Mouse (Mus musculus) ovary, postnatal 36 days (tissue): ENCODE data around the gene Galnt2.

Source experiments
- DNase-seq: peaks from one replicate; pipeline ENCODE4 v3.0.0; 2022; ENCODE audit warnings: low spot score, mixed read lengths

Galnt2 gene

GRCm38 (mm10) chr8:124328259-124328658, 97.1 kb downstream of the Galnt2 start:
- no peak for DNase-seq

- DNase-seq, result no peak
Measured at GRCm38 (mm10) chr8:124329690-124330089, 98.5 kb downstream of the Galnt2 start.

GRCm38 (mm10) chr8:124330433-124330832, 99.2 kb downstream of the Galnt2 start:
- DNase-seq, result peak; percentile 35

DNA sequence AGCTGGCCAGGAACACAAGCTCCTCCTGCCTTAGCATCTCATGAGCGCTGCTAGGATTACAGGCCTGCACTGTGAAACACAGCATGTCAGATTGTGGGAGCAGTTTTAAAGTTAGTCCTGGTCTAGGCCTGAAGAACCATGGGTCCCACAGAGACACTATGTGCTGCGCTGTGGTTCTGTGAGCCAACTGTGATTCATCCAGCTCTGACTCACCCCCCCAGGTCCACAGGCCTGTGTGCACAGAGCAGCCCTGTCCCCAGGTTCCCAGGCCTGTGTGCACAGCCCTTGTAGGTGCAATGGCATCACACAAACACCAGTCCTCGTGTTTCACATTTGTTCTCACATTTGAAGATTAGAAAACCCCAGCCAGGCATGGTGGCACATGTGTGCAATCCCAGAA, 99.9 kb downstream of the Galnt2 start:
- DNase-seq, result no peak

GRCm38 (mm10) chr8:124331706-124332105, 100.5 kb downstream of the Galnt2 start:
- DNase-seq, result no peak

DNA sequence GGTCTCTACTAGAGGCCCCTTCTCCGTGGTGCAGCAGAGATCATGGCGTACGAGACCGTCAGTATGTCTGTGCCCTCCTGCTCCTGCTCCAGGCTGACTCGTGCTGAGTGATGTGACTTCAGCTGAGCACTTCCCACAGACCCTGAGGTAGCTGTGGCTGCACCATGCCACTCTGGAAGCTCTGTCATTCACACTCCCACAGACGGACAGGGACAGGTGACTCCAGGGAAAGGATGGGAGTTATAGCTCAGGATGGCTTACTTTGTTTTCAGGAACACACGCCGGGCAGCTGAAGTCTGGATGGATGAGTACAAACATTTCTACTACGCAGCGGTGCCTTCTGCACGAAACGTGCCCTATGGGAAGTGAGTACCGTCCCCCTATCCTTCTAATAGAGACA, 105.1 kb downstream of the Galnt2 start:
- no peak for DNase-seq

DNA sequence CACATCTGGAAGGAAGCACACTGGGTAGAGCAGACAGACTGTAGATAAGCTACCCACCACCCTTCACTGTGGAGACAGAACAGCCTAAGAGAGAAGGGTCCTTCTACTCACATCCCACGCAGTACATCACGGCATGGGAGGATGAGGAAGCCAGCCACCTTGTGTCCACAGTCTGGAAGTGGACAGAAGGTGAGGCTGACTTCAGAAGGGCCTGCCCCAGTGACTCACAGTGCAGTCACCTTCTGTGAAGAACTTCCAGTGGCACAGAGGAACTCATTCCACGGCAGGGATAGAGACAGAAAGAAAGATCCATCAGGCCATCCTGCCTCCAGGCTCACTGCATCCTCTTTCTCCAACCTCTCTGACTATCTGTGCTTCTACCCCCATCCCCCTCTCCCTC, 108.6 kb downstream of the Galnt2 start:
- no peak for DNase-seq

- DNase-seq, result no peak
Measured at GRCm38 (mm10) chr8:124340360-124341068, 109.3 kb downstream of the Galnt2 start.

DNA sequence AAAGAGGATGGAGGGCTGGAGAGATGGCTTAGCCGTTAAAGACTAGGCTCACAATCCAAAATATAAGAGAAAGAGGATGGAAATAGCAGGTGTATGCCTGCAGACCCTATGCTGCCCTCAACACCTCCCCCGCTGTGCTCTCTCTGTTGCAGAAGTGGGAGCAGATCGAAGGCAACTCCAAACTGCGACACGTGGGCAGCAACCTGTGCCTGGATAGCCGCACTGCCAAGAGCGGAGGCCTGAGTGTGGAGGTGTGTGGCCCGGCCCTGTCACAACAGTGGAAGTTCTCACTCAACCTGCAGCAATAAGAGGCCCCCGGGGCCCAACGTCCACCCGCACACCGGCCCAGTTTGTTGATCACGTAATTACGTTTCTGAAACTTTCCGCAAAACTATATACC, 112.0 kb downstream of the Galnt2 start:
- no peak for DNase-seq

DNA sequence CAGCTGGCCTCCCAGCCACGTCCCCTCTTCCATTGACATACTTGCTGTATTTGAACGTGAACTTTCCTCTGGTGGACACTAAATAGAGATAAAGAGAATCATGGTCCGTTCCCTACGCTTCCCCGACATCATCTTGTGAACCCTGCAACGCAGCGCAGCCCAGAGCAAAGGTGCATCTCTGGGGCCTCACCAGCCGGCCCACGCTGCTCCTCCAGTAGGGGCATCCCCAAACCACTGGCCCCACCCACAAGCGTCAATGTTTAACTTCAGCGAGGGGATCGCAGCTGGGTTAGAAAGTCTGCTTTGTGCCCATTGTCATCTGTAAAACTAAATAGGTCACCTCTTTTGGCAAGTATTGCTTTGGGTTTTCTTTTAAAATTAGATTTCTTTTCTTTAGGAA, 112.8 kb downstream of the Galnt2 start:
- no peak for DNase-seq

DNA sequence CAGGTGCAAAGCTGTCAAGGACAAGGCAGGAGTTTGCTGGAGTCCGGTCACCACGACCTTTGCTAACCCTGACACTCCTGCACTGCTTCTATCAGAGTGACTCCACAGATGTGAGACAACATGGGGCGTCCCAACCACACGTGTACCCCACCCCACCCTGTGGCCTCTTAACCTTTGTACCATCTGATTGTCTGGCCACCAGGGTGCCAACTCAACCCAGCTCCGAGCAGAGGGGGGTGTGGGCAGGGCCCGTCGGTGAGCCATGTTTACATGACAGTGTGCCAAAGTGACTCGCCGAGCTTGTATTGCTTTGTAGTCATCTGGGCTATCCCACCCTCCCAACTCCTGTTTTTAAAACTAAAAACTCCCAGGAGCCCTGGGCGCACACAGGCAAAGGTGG, 113.9 kb downstream of the Galnt2 start:
- DNase-seq, result no peak

DNA sequence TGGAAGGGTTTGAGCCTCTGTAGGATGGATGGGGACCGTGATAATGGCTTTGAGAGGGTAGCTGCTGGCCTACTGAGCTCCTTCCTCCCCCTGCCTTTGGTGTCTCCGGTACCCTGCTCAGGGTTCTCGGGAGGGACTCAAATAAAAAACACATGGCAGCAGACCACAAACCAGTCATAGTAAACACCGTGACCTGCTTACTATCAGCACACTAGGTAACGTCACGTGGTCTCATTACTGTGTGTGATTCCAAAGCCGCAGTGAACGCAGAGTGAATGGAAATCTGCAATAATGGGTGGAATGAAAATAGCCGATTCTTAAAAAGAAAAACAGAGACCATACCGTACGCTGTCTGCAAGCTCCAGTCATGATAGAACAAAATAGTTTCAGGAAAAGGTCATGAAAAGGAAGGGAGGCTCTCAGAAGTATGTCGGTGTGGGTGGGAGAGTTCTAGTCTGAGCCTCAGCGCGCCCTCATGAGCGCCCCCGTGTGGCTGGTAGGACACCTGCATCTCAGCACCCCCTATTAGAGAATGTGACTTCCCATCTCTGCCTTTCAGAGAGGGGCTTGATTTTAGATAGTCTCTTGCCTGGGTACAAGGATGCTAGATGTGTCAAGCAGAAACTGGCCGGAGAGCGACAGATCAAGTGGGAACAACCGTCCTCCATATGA, 115.8 kb downstream of the Galnt2 start:
- peak; percentile 65 for DNase-seq

DNA sequence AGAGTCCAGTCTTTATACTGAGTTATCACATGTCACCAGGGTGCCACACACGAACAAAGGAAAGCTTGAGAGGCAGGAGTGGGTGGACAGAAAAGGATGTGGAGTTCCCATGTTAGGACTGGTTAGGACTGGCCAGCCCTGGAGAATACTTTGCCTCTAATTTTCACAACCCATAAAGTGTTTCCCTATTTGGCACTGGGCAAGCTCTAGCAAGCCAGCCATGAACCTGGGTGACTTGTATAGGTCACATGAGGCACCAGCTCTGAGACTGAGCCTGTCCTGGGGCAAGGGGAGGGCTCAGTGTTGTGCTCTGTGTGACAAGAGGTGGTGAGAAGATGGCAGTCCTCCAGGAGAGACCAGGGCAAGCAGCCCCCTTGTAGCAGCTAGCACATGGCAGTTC, 116.9 kb downstream of the Galnt2 start:
- DNase-seq, result no peak

DNA sequence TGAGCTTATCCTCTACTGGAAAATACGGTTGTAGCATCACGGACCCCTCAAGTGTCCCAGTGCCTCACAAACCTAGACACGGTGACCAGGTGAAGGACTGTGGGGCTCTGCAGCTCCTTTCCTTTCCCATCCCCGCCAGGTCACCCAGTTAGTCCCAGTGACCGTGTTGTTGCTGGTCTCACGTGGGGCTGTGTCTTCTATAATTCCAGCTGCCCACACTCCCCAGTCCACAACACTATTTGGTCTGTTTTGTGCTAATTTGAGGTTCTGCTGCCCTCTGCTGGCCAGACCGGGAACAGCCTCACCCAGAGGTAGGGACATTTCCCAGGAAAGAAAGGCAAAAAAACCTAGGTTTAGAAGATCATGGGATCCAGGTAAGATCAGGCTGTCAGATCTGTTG, 118.5 kb downstream of the Galnt2 start:
- peak; percentile 83 for DNase-seq

DNA sequence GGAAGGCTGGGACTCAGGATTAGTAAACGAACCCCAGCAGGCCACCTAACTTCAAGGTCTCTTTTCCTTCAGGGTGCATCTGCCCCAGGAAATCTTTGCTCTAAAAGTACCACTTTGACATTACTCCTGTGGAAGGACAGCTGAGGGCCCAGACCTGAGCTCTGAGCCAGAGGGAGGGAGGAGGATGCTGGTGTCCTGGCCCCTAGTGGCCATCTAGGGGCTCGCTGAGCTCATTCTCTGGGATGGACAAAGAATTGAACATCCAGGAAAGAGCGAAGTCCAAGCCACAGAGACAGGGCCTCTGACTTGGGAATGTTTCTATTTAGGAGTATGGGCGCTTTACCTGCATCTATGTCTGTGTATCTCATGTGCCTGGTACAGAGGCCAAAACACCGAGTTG, 120.4 kb downstream of the Galnt2 start:
- no peak for DNase-seq

DNA sequence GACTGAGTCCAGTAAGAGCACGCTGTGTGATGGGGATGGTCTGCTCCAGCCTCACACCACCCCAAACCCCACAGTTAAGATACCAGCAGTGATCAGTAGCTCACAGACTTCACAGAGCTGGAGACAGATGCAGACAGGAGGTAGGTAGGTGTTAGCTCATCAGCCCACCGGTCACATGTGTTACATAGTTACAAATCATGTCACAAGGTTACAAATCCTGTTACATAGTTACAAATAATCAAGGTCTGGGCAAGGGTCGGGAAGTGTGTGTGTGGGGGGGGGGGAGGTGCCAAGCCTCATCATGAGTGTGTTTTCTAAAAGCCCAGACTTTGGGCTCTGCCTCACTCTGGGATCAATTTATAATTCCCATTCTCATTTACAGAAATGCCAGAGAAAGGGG, 129.7 kb downstream of the Galnt2 start:
- DNase-seq, result no peak

GRCm38 (mm10) chr8:124361773-124362427, 130.7 kb downstream of the Galnt2 start:
- DNase-seq, result no peak

GRCm38 (mm10) chr8:124362589-124362988, 131.4 kb downstream of the Galnt2 start:
- no peak for DNase-seq

DNA sequence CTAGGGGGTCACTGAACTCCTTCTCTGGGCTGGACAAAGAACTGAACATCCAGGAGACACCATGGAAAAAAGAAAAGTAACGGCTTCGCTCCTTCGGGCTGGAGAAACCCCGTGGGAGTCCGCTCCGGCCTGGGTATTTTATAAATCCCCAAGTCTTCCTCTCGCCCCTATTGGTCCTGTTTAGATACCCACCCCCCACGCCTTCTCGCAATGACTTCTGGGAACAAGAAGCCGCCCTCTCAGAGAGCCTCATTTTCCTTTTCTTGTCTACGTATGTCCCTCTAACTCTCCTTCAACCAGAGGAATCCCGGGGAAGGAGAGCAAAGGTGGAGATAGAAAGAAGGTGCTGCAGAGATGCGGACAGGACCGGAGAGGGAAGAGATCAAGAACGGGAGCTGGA, 132.1 kb downstream of the Galnt2 start:
- no peak for DNase-seq

DNA sequence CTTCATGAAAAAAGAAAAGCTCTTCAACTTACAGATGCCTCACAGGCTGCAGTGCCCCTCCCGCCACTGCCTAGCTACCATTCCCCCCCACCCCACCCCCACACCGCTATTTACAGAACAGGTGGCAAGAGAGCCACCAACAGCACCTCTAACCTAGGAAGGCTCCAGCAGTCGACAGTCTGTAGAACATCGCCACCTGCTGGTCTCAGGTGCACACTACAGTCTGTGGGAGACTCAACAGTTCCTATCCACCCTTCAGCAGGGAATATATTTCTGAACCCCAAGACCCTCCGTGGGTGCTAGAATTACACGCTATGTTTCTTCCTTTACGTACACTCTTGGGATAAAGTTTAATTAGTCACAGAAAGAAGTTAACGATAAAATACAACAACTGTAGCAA, 137.0 kb downstream of the Galnt2 start:
- peak; percentile 61 for DNase-seq

GRCm38 (mm10) chr8:124370422-124371183, 139.4 kb downstream of the Galnt2 start:
- DNase-seq, result no peak

- DNase-seq, result no peak
Measured at GRCm38 (mm10) chr8:124371410-124372123, 140.4 kb downstream of the Galnt2 start.
